In the genomic region with DNA sequence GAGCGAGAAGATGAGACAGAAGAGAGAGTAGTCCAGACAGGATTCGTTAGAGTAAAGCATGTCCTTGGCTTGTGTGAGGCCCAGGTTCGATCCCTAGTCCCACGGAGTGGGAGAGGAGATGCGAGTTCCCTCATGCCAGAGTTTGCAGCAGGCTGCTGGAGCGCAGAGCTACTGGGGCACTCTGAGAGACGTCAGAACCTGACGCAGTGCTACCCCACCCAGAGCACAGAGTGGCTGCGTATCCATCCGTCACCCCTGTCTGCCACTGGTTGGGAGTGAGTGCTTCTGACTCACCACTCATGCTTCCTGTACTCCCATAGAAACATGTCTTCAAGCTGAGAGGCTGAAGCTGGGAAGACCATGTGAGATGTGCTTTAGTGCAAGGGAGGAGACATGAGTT, we compare ENCODE assay signal across 21 mouse cellular contexts. TPM values are rescaled to one million over a fixed set of nuclear protein-coding genes. Genes with fewer than 3 reads are reported as not detected.
"Had no signal": no experiment of that assay in that cellular context is flagged by ENCODE, and none has a peak within 500 bp of the region (broad histone marks: within the 10 kb centered on the region; RNA-seq: fewer than 3 reads in every experiment).

No protein-coding gene starts in this region.

- H3K4me3 ChIP-seq: left cerebral cortex, adult 2 months; liver, embryonic 13.5 days; neural tube, embryonic 12.5 days; neural tube, embryonic 15.5 days; stomach, embryonic 15.5 days had no signal

- H3K9me3 ChIP-seq: liver, embryonic 13.5 days; neural tube, embryonic 12.5 days; neural tube, embryonic 15.5 days; stomach, embryonic 15.5 days had no signal

- H3K9ac ChIP-seq: liver, embryonic 13.5 days; neural tube, embryonic 12.5 days; neural tube, embryonic 15.5 days; stomach, embryonic 15.5 days had no signal

- H3K27me3 ChIP-seq: liver, embryonic 13.5 days; neural tube, embryonic 12.5 days; neural tube, embryonic 15.5 days; stomach, embryonic 15.5 days had no signal

- H3K27ac ChIP-seq: left cerebral cortex, adult 2 months; liver, embryonic 13.5 days; neural tube, embryonic 12.5 days; neural tube, embryonic 15.5 days; stomach, embryonic 15.5 days had no signal

- H3K36me3 ChIP-seq: liver, embryonic 13.5 days had no signal

- H3K4me2 ChIP-seq: liver, embryonic 13.5 days; midbrain, embryonic 11.5 days; neural tube, embryonic 12.5 days; neural tube, embryonic 15.5 days; stomach, embryonic 15.5 days had no signal

- DNase-seq: kidney, postnatal 10 days; kidney, postnatal 36 days; layer of hippocampus, postnatal 36 days; liver, embryonic 13.5 days; lung, adult 2 months; lung, postnatal 14 days; lung, postnatal 4 days; midbrain, embryonic 14.5 days; retina, postnatal 1 day; right cerebral cortex, postnatal 25 days; spleen, adult 18-20 months; thymus, adult 18-20 months; thymus, postnatal 14 days; thymus, postnatal 4 days had no signal

- H3K4me1 ChIP-seq: liver, embryonic 13.5 days; neural tube, embryonic 12.5 days; neural tube, embryonic 15.5 days; stomach, embryonic 15.5 days had no signal

RNA-seq across cellular contexts. Expression of gene Sptbn2, which starts 30.5 kb away (rescaled TPM):
- total RNA-seq: megakaryocyte progenitor cell, adult 5-6 weeks; megakaryocyte-erythroid progenitor cell, adult 5-6 weeks had no signal

RNA-seq across cellular contexts. Expression of gene Gm960, which starts 43.0 kb away (rescaled TPM):
- total RNA-seq: megakaryocyte progenitor cell, adult 5-6 weeks had no signal
- polyA plus RNA-seq: liver, embryonic 13.5 days had no signal
